Mouse (Mus musculus) B cell, adult (primary cell): ENCODE measurements around the gene Itga2. TPM values are rescaled to one million over a fixed set of nuclear protein-coding genes. Genes with fewer than 3 reads are reported as not detected.

Experiments
- total RNA-seq: library from RNA; stranded (reverse); gene quantifications from 4 replicates; pipeline ENCODE4 v1.2.4, GENCODE M21; 2023; ENCODE audit not compliant: inconsistent age

Gene Itga2
- total RNA-seq = 0.16 to 0.18 TPM in 2 of 4 replicates, not detected in the others

GRCm38 (mm10) chr13:114931775-114932294 lies at the start of gene Itga2:
Gene Itga2 (minus strand): TSS chr13:114932100.

DNA sequence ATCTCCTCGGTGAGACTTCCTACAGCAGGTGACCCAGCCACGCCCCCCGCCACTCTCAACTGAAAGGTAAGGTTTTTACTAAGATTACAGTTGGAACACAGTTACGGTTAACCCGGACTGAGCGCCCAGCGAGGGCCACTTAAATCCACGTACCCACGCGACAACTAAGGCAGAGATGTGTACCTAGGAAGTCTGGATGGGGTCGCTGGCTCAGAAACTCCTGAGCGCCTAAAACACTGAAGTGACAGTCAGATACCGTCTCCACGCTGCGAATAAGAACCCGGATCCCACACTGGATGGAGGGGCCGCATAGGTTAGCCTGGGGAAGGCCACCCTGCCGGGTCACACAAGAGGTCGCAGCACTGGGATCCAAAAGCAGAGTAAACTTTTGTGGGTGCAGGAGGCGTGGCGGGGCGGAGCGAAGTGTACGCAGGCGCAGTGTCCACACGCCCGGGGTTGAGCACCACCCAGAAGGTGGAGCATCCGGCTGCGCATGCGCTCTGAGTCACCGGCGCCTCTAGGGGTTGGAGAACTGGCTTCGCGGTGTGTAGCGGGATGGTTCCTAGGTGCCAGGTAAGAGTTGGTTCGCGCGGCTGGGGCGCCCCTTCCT lies 114.0 kb downstream of the Itga2 start, which contains the start of gene Mocs2:
Gene Mocs2, plus strand, starts transcription at position 486 of the 610 bp plus-strand sequence.

Other genes with a start within 250 kb of the Itga2 start
- gene Mocs2, start 113.9 kb downstream of the Itga2 start, total RNA-seq = 21.3 to 26.6 TPM (median 21.9 TPM) in 4 replicates
- gene Pelo, start 158.1 kb upstream of the Itga2 start, total RNA-seq = 23.1 to 31.3 TPM (median 28.7 TPM) in 4 replicates
- gene Gm49395, start 169.8 kb upstream of the Itga2 start, total RNA-seq = 0.84 TPM in 1 of 4 replicates, not detected in the others
- 0.09 to 0.22 TPM in 2 of 4 replicates, not detected in the others for gene Itga1, start 169.9 kb upstream of the Itga2 start, total RNA-seq